Mouse (Mus musculus) layer of hippocampus, adult 11-12 months (tissue): ENCODE results near the gene Ubash3b.
A peak's percentile ranks its signal among the peaks of the same experiment; 100 is the strongest.

ENCODE experiments used
- DNase-seq: peaks from one replicate; pipeline ENCODE4 v3.0.0; 2022; ENCODE audit warnings: low spot score

The Ubash3b gene

GRCm38 (mm10) chr9:41136273-41136672 lies 25.2 kb downstream of the Ubash3b start:
- no peak for DNase-seq

DNA sequence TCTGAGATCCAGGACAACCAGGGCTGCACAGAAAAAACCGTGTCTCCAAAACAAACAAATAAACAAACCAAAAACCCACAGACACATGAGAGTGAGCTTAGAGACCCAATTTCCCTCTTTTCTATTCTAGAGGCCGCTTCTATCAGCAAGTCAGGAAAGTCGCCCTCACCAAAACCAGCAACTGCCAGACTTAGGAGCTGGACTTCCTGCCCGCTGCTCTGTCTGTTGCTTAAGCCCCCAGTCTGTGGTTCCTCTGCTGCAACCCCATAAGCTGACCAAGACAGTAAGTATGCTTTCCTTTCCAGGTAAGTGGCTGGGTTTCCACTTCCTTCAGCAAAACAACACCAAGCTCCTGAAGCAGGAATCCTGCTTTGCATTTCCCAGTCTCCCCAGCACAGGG lies 26.6 kb downstream of the Ubash3b start:
- DNase-seq = no peak

GRCm38 (mm10) chr9:41130563-41130962 lies 30.9 kb downstream of the Ubash3b start:
- peak; percentile 49 for DNase-seq

DNA sequence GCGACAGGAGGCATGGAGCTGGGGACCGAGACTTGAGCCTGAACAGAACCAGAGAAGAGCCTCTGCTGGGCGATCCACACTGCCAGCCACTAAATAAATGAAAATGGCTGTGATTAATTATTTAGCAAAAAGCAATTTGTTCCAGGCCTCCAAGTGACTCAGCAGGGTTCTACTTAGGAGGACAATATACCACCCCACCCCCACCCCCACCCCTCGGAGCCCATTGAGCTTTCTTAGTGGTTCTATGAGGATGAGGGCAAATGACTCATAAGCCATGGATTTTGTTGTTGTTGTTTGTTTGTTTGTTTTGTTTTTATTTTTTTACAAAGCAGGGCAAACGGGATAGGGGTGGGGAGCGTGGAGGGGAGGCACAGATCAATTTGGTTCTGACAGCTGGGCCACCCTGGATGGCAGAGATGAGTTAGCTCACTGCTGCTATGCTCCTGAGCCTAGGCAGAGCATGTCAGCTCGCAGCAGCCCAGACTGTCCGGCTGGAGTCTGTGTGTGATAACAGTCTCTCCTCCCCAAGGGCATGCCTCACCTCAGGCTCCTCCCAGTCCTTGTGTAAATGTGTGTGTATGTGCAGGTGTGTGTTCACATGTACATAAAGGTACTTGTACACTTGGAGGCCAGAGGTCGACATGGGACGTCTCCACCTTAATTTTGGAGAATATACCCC lies 31.6 kb downstream of the Ubash3b start:
- DNase-seq = no peak

DNA sequence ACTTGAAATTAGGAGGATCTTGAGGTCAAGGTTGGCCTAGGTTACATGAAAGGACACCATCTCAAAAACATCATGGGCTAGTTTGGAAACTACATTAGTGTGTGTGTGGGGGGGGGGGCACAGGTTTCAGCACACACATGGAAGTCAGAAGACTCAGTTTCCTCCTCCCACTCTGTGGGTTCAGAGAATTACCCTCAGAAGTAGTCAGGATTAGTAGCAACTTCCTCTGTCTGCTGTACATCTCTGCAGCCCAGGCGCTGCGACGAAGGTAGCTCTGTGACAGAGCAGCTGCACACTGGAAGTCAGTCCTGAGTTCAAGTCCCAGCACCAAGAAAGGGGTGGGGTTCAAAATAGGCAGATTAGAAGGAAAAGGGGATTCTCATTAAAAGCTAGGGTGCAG lies 32.2 kb downstream of the Ubash3b start:
- DNase-seq = no peak

GRCm38 (mm10) chr9:41126723-41127122 lies 34.8 kb downstream of the Ubash3b start:
- no peak for DNase-seq

DNA sequence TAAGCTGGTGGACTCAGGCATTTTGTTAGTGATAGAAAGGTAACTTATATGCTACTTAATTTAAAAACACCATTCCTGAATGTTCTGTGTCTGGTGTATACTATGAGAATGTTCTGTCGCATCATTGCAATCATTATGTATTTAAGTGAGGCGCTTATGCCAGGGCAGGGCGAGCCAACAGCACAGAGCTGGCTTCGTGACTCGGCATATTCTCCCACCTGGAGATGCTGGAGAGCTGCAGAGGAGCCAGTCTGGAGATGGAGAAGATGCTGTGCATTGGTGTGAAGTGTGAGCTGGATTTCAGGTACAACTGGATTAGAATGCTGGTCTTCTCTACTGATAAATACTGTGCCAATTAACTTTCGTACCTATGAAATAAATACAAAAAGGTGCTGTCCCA lies 37.2 kb downstream of the Ubash3b start:
- DNase-seq = no peak

DNA sequence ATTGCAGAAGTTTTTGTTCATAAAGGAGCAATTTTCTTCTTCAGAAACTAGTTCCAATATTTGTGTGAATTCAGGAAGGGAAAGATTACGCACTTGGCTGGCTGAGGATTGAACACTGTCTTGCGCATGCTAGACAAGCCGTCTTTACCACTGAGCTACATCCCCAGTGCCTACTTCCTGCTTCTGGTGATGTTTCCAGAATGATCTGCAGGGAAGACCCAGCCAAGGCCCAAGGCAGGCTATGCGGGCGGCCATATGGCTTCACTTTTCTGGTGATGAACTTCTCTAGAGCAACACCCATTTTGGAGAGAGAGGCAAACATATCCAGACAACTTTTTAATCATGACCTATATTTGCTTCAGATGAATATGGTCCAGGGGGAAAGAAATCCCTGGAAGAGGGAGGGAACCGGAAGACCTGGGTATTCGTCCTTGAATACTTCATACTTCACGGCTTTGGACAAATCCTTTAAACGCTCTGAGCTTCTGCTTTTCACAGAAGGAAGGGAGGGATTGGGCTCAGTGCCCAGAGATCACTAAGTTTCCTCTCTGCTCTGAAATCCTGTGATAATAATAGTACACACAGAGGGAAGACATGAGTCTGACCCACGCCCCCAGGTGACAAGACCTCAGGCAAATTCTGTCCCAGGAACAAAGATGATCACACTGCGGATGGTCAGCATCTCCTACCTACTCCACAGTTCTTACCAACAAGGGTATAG lies 38.9 kb downstream of the Ubash3b start:
- DNase-seq = peak; percentile 48

GRCm38 (mm10) chr9:41121701-41122354 lies 39.7 kb downstream of the Ubash3b start:
- no peak for DNase-seq

GRCm38 (mm10) chr9:41119958-41120357 lies 41.5 kb downstream of the Ubash3b start:
- DNase-seq = no peak

- DNase-seq = no peak
Measured at GRCm38 (mm10) chr9:41118065-41118464, 43.4 kb downstream of the Ubash3b start.

- no peak for DNase-seq
Measured at GRCm38 (mm10) chr9:41116126-41116525, 45.4 kb downstream of the Ubash3b start.

- DNase-seq = no peak
Measured at GRCm38 (mm10) chr9:41114367-41114766, 47.1 kb downstream of the Ubash3b start.

- no peak for DNase-seq
Measured at GRCm38 (mm10) chr9:41109749-41110148, 51.7 kb downstream of the Ubash3b start.

GRCm38 (mm10) chr9:41108324-41109180 lies 52.9 kb downstream of the Ubash3b start:
- peak; percentile 80 for DNase-seq

- DNase-seq = no peak
Measured at GRCm38 (mm10) chr9:41105201-41105643, 56.3 kb downstream of the Ubash3b start.

GRCm38 (mm10) chr9:41103722-41104121 lies 57.8 kb downstream of the Ubash3b start:
- DNase-seq = no peak

- DNase-seq = no peak
Measured at GRCm38 (mm10) chr9:41102613-41103012, 58.9 kb downstream of the Ubash3b start.

GRCm38 (mm10) chr9:41099897-41100296 lies 61.6 kb downstream of the Ubash3b start:
- no peak for DNase-seq

GRCm38 (mm10) chr9:41099067-41099466 lies 62.4 kb downstream of the Ubash3b start:
- no peak for DNase-seq

GRCm38 (mm10) chr9:41098065-41098464 lies 63.4 kb downstream of the Ubash3b start:
- no peak for DNase-seq

DNA sequence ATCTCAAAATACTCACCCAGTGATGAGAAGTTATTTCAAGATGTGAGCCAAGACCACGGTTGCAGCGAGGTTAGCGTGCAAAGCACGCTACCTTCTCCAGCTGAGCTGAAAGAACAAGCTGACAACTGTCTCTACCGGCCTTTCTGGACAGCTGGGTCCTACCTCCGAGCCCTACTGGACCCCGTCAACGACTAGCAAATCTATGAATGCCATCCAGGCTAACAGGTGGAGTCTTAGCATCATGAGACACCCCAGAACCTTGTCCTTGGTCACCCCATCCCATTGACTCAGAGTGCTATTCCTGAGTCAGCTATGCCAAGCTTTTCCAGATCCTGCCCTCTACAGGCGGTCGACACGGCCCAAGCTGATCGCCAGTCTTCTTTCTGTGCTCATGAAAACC lies 69.5 kb downstream of the Ubash3b start:
- DNase-seq = no peak
